Mouse (Mus musculus): ENCODE results near the gene Slc4a2. TPM values are rescaled to one million over a fixed set of nuclear protein-coding genes. Genes with fewer than 3 reads are reported as not detected.

Slc4a2 gene
- polyA plus RNA-seq, 1 experiment from 2014 or later = 8.3 TPM

DNA sequence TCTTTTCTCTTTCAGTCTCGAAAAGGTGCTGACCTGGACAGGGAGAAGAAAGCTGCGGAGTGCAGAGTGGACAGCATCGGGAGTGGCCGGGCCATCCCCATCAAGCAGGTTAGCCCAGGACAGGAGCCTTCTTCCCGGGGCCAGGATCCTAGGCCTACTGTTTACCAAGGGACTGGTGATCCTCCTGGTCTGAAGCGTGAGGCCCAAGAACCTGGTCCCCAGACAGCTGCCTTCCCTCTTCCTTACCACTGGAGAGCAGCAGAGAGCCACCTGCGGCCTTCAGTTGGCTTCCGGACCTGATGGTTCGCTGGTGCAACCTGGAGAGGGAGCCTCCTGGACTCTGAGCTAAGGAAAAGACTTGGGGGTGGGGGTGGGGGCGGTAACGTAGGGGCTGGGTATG, 59.7 kb downstream of the Slc4a2 start:
- H3K9me3 ChIP-seq (ENCODE audit: low read length) = no peaks in the 10 kb centered on the region
- H3K4me2 ChIP-seq (ENCODE audit: low read depth, low read length) = peak overlapping the region; percentile 42; the same call in 1 of the 2 replicates
- H3K27ac ChIP-seq (ENCODE audit: low read depth) = peak overlapping the region; percentile 55; the same call in 1 of the 2 replicates
- WGBS (ENCODE audit: insufficient replicate concordance) = 47% methylated on average over 11 of the region's 11 CpGs
- H3K27me3 ChIP-seq (ENCODE audit: insufficient read depth, low read length) = no peaks in the 10 kb centered on the region
- ATAC-seq (peak; percentile 40), DNase-seq (peak; percentile 67)
- H3K4me1 ChIP-seq (ENCODE audit: insufficient read depth) = 0 out of 2 replicates have a peak, but pooled peaks cover 3% of the 10 kb centered on the region
- peaks cover 30% of the 10 kb centered on the region for H3K36me3 ChIP-seq (replicated peaks; ENCODE audit: insufficient read depth, low read length)
- TF ChIP-seq EP300 (IDR thresholded peaks at IDR 0.05; ENCODE audit: low read depth) = no peak
- TF ChIP-seq CTCF (IDR thresholded peaks at IDR 0.05; ENCODE audit: low read depth) = peak; percentile 86
- 0 out of 2 replicates have a peak overlapping the region, but pooled peaks have one; percentile 21 for H3K9ac ChIP-seq (replicated peaks)
- H3K4me3 ChIP-seq (ENCODE audit: low read depth, low read length) = no peak overlapping the region

DNA sequence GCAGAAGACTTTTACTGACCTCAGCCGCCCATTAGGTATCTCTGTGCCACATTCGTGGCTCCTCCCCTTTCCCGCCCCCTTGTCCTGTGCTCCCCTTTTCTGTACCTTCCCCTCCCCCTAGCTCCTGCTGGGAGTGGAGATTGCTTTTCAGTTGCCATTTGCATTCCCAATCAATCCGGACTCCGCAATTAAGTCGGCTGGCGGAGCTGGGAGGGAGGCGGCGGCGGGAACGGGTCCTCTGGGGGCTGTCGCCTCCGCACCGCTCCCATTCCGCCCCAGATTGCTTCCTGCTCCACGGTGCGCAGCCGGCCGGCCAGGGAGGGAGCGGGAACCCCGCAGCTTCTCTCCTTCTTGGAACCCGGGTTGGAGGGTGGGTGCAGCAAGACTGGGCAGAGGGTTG, 61.3 kb downstream of the Slc4a2 start:
- no peak for DNase-seq

DNA sequence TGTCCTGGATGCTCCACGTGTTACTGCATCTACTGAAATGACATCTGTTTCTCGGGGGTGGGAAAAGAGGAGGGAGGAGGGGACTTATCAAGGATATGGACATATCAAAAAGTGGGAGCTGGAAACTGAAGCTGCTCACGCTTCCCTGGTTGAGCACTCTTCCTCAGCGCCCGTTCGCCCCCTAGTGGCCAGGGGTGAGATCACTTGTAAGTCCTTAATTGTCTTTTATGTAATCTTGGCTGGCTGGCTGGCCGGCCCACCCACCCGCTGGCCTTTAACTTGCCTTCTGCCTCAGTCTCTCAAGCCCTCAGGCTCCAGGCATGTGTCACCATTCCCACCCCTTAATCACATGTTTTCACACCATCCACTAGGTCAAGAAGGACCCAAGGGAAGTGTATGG, 62.5 kb downstream of the Slc4a2 start:
- Histone ChIP-seq H3K9ac (replicated peaks) (no peak overlapping the region), H3K36me3 (replicated peaks; ENCODE audit: insufficient read depth, low read length) (peaks cover 34% of the 10 kb centered on the region), H3K27me3 (ENCODE audit: insufficient read depth, low read length) (no peaks in the 10 kb centered on the region), H3K4me2 (ENCODE audit: low read depth, low read length) (no peak overlapping the region), H3K27ac (ENCODE audit: low read depth) (no peak overlapping the region), H3K9me3 (ENCODE audit: low read length) (no peaks in the 10 kb centered on the region), H3K4me3 (ENCODE audit: low read depth, low read length) (no peak overlapping the region), H3K4me1 (ENCODE audit: insufficient read depth) (0 out of 2 replicates have a peak, but pooled peaks cover 3% of the 10 kb centered on the region)
- 6% methylated on average over 8 of the region's 8 CpGs for WGBS (ENCODE audit: insufficient replicate concordance)
- DNase-seq (peak; percentile 87), ATAC-seq (no peak)
- no peak for TF ChIP-seq EP300 (IDR thresholded peaks at IDR 0.05; ENCODE audit: low read depth)
- TF ChIP-seq CTCF (IDR thresholded peaks at IDR 0.05; ENCODE audit: low read depth) = peak; percentile 92

More for the DNA sequence above, 61.3 kb downstream of the Slc4a2 start:
- peaks cover 31% of the 10 kb centered on the region for H3K36me3 ChIP-seq (replicated peaks; ENCODE audit: insufficient read depth, low read length)
- TF ChIP-seq CTCF (IDR thresholded peaks at IDR 0.05; ENCODE audit: low read depth) (no peak), EP300 (IDR thresholded peaks at IDR 0.05; ENCODE audit: low read depth) (no peak)
- no peaks in the 10 kb centered on the region for H3K9me3 ChIP-seq (ENCODE audit: low read length)
- H3K27me3 ChIP-seq (ENCODE audit: insufficient read depth, low read length) = no peaks in the 10 kb centered on the region
- ATAC-seq = no peak
- no peak overlapping the region for H3K27ac ChIP-seq (ENCODE audit: low read depth)
- 0 out of 2 replicates have a peak, but pooled peaks cover 3% of the 10 kb centered on the region for H3K4me1 ChIP-seq (ENCODE audit: insufficient read depth)
- H3K4me2 ChIP-seq (ENCODE audit: low read depth, low read length) = peak overlapping the region; percentile 59
- WGBS (ENCODE audit: insufficient replicate concordance) = 76% methylated on average over 22 of the region's 22 CpGs
- H3K9ac ChIP-seq (replicated peaks) = no peak overlapping the region; the same call in 1 of the 2 replicates
- H3K4me3 ChIP-seq (ENCODE audit: low read depth, low read length) = no peak overlapping the region

DNA sequence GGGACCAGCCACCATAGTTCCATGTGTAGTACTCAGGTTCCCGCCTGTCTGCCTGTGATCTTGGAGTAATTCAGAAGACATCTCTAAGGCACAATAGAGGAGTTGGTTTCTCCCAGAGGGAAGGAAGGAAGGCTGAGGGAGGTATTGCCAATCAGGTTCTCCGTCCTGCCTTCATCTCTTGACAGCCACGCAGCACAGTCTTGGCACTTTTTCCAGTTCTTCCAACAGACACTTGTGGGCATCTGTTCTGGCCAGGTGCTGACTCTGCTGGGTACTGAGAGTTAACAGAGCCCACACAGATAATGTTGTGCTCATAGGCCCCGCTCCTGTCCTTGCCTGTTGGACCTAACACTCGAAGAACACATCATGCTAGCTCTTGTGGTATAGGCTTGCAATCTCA, 63.1 kb downstream of the Slc4a2 start:
- Histone ChIP-seq H3K36me3 (replicated peaks; ENCODE audit: insufficient read depth, low read length) (peaks cover 35% of the 10 kb centered on the region), H3K4me2 (ENCODE audit: low read depth, low read length) (no peak overlapping the region), H3K27me3 (ENCODE audit: insufficient read depth, low read length) (no peaks in the 10 kb centered on the region), H3K4me3 (ENCODE audit: low read depth, low read length) (no peak overlapping the region), H3K27ac (ENCODE audit: low read depth) (no peak overlapping the region), H3K9ac (replicated peaks) (no peak overlapping the region), H3K9me3 (ENCODE audit: low read length) (no peaks in the 10 kb centered on the region), H3K4me1 (ENCODE audit: insufficient read depth) (0 out of 2 replicates have a peak, but pooled peaks cover 3% of the 10 kb centered on the region)
- ATAC-seq (no peak), DNase-seq (no peak)
- TF ChIP-seq EP300 (IDR thresholded peaks at IDR 0.05; ENCODE audit: low read depth) (no peak), CTCF (IDR thresholded peaks at IDR 0.05; ENCODE audit: low read depth) (no peak)
- WGBS (ENCODE audit: insufficient replicate concordance) = 87% methylated on average over 5 of the region's 5 CpGs

DNA sequence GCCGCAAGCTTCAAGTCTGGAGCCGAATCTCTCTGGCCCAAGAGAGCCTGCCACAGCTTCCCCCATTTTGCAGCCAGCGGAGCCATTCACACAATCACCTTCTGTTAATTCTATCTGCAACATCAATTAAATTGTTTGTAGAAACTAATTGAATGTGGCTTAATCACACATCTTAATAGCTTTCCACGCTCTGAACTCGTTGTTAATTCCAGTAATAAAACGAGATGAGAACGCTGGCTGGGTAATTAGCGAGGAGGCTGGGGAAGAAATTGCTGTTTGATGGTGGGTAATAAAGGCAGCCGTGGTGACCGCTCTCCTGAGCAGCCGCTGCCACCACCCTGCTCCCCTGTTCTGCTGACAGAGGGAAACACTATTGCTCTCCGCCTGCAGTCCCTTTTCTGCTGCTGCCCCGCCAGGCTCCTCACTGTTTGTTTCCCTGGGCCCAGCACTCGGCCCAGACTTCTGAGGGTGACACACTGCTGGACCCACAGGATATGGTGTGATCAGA, 66.8 kb downstream of the Slc4a2 start:
- peaks cover 55% of the 10 kb centered on the region for H3K36me3 ChIP-seq (replicated peaks; ENCODE audit: insufficient read depth, low read length)
- no peak for DNase-seq
- no peak overlapping the region for H3K27ac ChIP-seq (ENCODE audit: low read depth)
- 83% methylated on average over 14 of the region's 14 CpGs for WGBS (ENCODE audit: insufficient replicate concordance)
- no peak overlapping the region for H3K4me2 ChIP-seq (ENCODE audit: low read depth, low read length)
- H3K9me3 ChIP-seq (ENCODE audit: low read length) = no peaks in the 10 kb centered on the region
- TF ChIP-seq EP300 (IDR thresholded peaks at IDR 0.05; ENCODE audit: low read depth) = no peak
- TF ChIP-seq CTCF (IDR thresholded peaks at IDR 0.05; ENCODE audit: low read depth) = no peak
- H3K27me3 ChIP-seq (ENCODE audit: insufficient read depth, low read length) = no peaks in the 10 kb centered on the region
- no peak for ATAC-seq
- H3K9ac ChIP-seq (replicated peaks) = no peak overlapping the region
- H3K4me3 ChIP-seq (ENCODE audit: low read depth, low read length) = no peak overlapping the region
- 0 out of 2 replicates have a peak, but pooled peaks cover 2% of the 10 kb centered on the region for H3K4me1 ChIP-seq (ENCODE audit: insufficient read depth)

Other genes with a start within 250 kb of the Slc4a2 start
- gene Kcnh2, start 72.2 kb upstream of the Slc4a2 start, polyA plus RNA-seq (2015; fragmentation: Nextera tagmentation; extraction: Ambion mirVana) = 0.05 and 0.08 TPM in 2 replicates
- gene Nos3, start 59.0 kb upstream of the Slc4a2 start, polyA plus RNA-seq (2015; fragmentation: Nextera tagmentation; extraction: Ambion mirVana) = 1.7 and 1.8 TPM in 2 replicates
- 0.25 and 0.48 TPM in 2 replicates for gene Atg9b, start 31.7 kb upstream of the Slc4a2 start, polyA plus RNA-seq (2015; fragmentation: Nextera tagmentation; extraction: Ambion mirVana)
- 20.3 and 22.3 TPM in 2 replicates for gene Abcb8, start 30.2 kb upstream of the Slc4a2 start, polyA plus RNA-seq (2015; fragmentation: Nextera tagmentation; extraction: Ambion mirVana)
- 0.11 TPM in 1 of 2 replicates, not detected in the other for gene Asic3, start 10.4 kb upstream of the Slc4a2 start, polyA plus RNA-seq (2015; fragmentation: Nextera tagmentation; extraction: Ambion mirVana)
- gene Cdk5, start 307 bp upstream of the Slc4a2 start, polyA plus RNA-seq (2015; fragmentation: Nextera tagmentation; extraction: Ambion mirVana) = 11.5 and 13.1 TPM in 2 replicates
- gene Fastk, start 21.4 kb downstream of the Slc4a2 start, polyA plus RNA-seq (2015; fragmentation: Nextera tagmentation; extraction: Ambion mirVana) = 40.6 and 46.9 TPM in 2 replicates
- 5.2 and 5.5 TPM in 2 replicates for gene Tmub1, start 24.0 kb downstream of the Slc4a2 start, polyA plus RNA-seq (2015; fragmentation: Nextera tagmentation; extraction: Ambion mirVana)
- 8.3 and 9.1 TPM in 2 replicates for gene Agap3, start 28.3 kb downstream of the Slc4a2 start, polyA plus RNA-seq (2015; fragmentation: Nextera tagmentation; extraction: Ambion mirVana)
- not detected in 2 replicates for gene Gbx1, start 103.4 kb downstream of the Slc4a2 start, polyA plus RNA-seq (2015; fragmentation: Nextera tagmentation; extraction: Ambion mirVana)
- gene Asb10, start 117.1 kb downstream of the Slc4a2 start, polyA plus RNA-seq (2015; fragmentation: Nextera tagmentation; extraction: Ambion mirVana) = 0.06 and 0.14 TPM in 2 replicates
- not detected in 2 replicates for gene 4931409K22Rik, start 133.0 kb downstream of the Slc4a2 start, polyA plus RNA-seq (2015; fragmentation: Nextera tagmentation; extraction: Ambion mirVana)
- 24.9 and 26.4 TPM in 2 replicates for gene Abcf2, start 153.6 kb downstream of the Slc4a2 start, polyA plus RNA-seq (2015; fragmentation: Nextera tagmentation; extraction: Ambion mirVana)
- 13.8 and 15.9 TPM in 2 replicates for gene Chpf2, start 162.9 kb downstream of the Slc4a2 start, polyA plus RNA-seq (2015; fragmentation: Nextera tagmentation; extraction: Ambion mirVana)
- gene Smarcd3, start 200.6 kb downstream of the Slc4a2 start, polyA plus RNA-seq (2015; fragmentation: Nextera tagmentation; extraction: Ambion mirVana) = 0.80 and 0.84 TPM in 2 replicates

Measured in liver, postnatal 0 days (tissue).